Mouse (Mus musculus): ENCODE data around the gene Nxnl1. TPM values are rescaled to one million over a fixed set of nuclear protein-coding genes. Genes with fewer than 3 reads are reported as not detected.

Gene Nxnl1
- total and polyA plus RNA-seq, 3 experiments, result 0.04 TPM; not detected in 2

- TF ChIP-seq SIN3A (IDR thresholded peaks at IDR 0.05; ENCODE audit: low read length) (peak; percentile 99), MYC (IDR thresholded peaks at IDR 0.05; ENCODE audit: low read depth, low read length) (peak; percentile 66), RCOR1 (conservative IDR thresholded peaks at IDR 0.05; ENCODE audit: low read depth, low read length) (no peak), POLR2AphosphoS2 (IDR thresholded peaks at IDR 0.05; ENCODE audit: low read depth, low read length) (peak; percentile 68; the same call in 1 of the 2 replicates), EP300 (IDR thresholded peaks at IDR 0.05; ENCODE audit: low read length) (no peak), ZC3H11A (IDR thresholded peaks at IDR 0.05; ENCODE audit: low read depth, low read length) (no peak), NELFE (IDR thresholded peaks at IDR 0.05; ENCODE audit: low read depth, low read length) (peak; percentile 60; the same call in 1 of the 2 replicates), MAZ (IDR thresholded peaks at IDR 0.05; ENCODE audit: low read depth, low read length) (peak; percentile 58; the same call in 1 of the 2 replicates), CHD2 (IDR thresholded peaks at IDR 0.05; ENCODE audit: low read length) (no peak; the same call in 1 of the 2 replicates), TCF12 (IDR thresholded peaks at IDR 0.05; ENCODE audit: low read depth, low read length) (peak; percentile 45; the same call in 1 of the 2 replicates), RAD21 (IDR thresholded peaks at IDR 0.05; ENCODE audit: low read depth, low read length) (no peak), USF1 (IDR thresholded peaks at IDR 0.05; ENCODE audit: low read depth, low read length) (no peak), HCFC1 (IDR thresholded peaks at IDR 0.05; ENCODE audit: low read depth, low read length) (peak; percentile 79), GABPA (IDR thresholded peaks at IDR 0.05; ENCODE audit: insufficient replicate concordance, low read depth, low read length) (no peak), UBTF (IDR thresholded peaks at IDR 0.05; ENCODE audit: low read depth, low read length) (peak; percentile 78; the same call in 1 of the 2 replicates), POLR2A (IDR thresholded peaks at IDR 0.05; ENCODE audit: low read depth, low read length) (peak; percentile 77), JUN (IDR thresholded peaks at IDR 0.05; ENCODE audit: insufficient read depth, low read depth, low read length) (no peak), ELF1 (IDR thresholded peaks at IDR 0.05; ENCODE audit: low read depth, low read length) (peak; percentile 90), E2F4 (IDR thresholded peaks at IDR 0.05; ENCODE audit: insufficient replicate concordance, low read depth, low read length) (peak; percentile 72; the same call in 1 of the 2 replicates)
These were observed 44.6 kb upstream of the Nxnl1 start, which contains the start of gene Colgalt1 (continued) for GRCm38 (mm10) chr8:71610822-71611651.

GRCm38 (mm10) chr8:71604021-71604420 is 37.6 kb upstream of the Nxnl1 start:
- dilution Hi-C loops (cut with MboI; ENCODE audit: extremely low pct_ligation_motif_present, extremely low pct_unique_long_range_greater_than_20kb, low sequenced_read_pairs), result no loop called here
- no peak overlapping the region for H3K4me2 ChIP-seq (ENCODE audit: insufficient read depth, low read depth, poor library complexity, severe bottlenecking)

More at GRCm38 (mm10) chr8:71604021-71604420, 37.6 kb upstream of the Nxnl1 start:
- Histone ChIP-seq H3K9me3 (replicated peaks; ENCODE audit: low read length) (no peaks in the 10 kb centered on the region), H3K27ac (ENCODE audit: insufficient read depth, low read depth) (0 out of 2 replicates have a peak overlapping the region, but pooled peaks have one; percentile 6), H3K4me1 (ENCODE audit: control insufficient read depth in 1 of 2, insufficient read depth in 2 of 2) (peaks cover 29 to 78% of the 10 kb centered on the region in 2 experiments), H3K9ac (ENCODE audit: insufficient read depth, low read depth) (no peak overlapping the region), H3K79me2 (replicated peaks; ENCODE audit: control insufficient read depth, extremely low read depth, insufficient read depth, poor library complexity, severe bottlenecking) (no peaks in the 10 kb centered on the region), H3K27me3 (replicated peaks) (no peaks in the 10 kb centered on the region), H3K36me3 (replicated peaks in 1 of 2; ENCODE audit: control insufficient read depth in 1 of 2, insufficient read depth in 1 of 2, low read length in 1 of 2) (peaks cover 59 to 95% of the 10 kb centered on the region in 2 experiments), H3K4me3 (replicated peaks in 1 of 3; ENCODE audit: low read depth in 2 of 3, low read length in 2 of 3, poor library complexity in 1 of 3) (no peak overlapping the region)
- no peak for TF ChIP-seq ZMIZ1 (IDR thresholded peaks at IDR 0.05; ENCODE audit: low read depth, low read length)
- TF ChIP-seq EP300 (IDR thresholded peaks at IDR 0.05; ENCODE audit: low read length), result no peak
- TF ChIP-seq USF2 (conservative IDR thresholded peaks at IDR 0.05; ENCODE audit: low read depth, low read length), result no peak
- no peak for TF ChIP-seq NRF1 (IDR thresholded peaks at IDR 0.05; ENCODE audit: low read depth, low read length)
- no peak for TF ChIP-seq NELFE (IDR thresholded peaks at IDR 0.05; ENCODE audit: low read depth, low read length)
- no peak for TF ChIP-seq ZNF384 (IDR thresholded peaks at IDR 0.05; ENCODE audit: low read depth, low read length)
- TF ChIP-seq CHD2 (IDR thresholded peaks at IDR 0.05; ENCODE audit: low read length), result no peak
- TF ChIP-seq GABPA (IDR thresholded peaks at IDR 0.05; ENCODE audit: insufficient replicate concordance, low read depth, low read length), result no peak
- in situ Hi-C loops (cut with MboI; ENCODE audit: low pct_ligation_motif_present, low pct_unique_long_range_greater_than_20kb, low sequenced_read_pairs), result no loop called here
- DNase-seq (ENCODE audit: extremely low read depth), result no peak
